Mouse (Mus musculus): ENCODE measurements at regions not wholly inside any gene's neighbourhood (a gene's known extent, or its start where the extent isn't known, plus 50 kb on each side); places are given as distances from the start of the nearest gene placed in this dataset.

GRCm38 (mm10) chr10:126337426-126337825 lies 371.5 kb downstream of the Lrig3 start:
- H3K9ac ChIP-seq (ENCODE audit: low read depth, low read length): no peak overlapping the region
- H3K4me1 ChIP-seq (ENCODE audit: control insufficient read depth, insufficient read depth, low read length): no peaks in the 10 kb centered on the region
- ATAC-seq (ENCODE audit: low FRiP score, low TSS enrichment): no peak
- H3K4me2 ChIP-seq (replicated peaks; ENCODE audit: low read depth, low read length): no peak overlapping the region
- no peak overlapping the region for H3K4me3 ChIP-seq (ENCODE audit: low read length)
- H3K27me3 ChIP-seq (ENCODE audit: control insufficient read depth, insufficient read depth, low read length): no peaks in the 10 kb centered on the region
- no peaks in the 10 kb centered on the region for H3K36me3 ChIP-seq (ENCODE audit: control insufficient read depth, insufficient read depth, low read length)
- H3K27ac ChIP-seq (ENCODE audit: low read depth, low read length): no peak overlapping the region
- 77% methylated on average over 4 of the region's 4 CpGs for WGBS
- peaks cover 10% of the 10 kb centered on the region for H3K9me3 ChIP-seq (ENCODE audit: control insufficient read depth, low read length)

- no peak overlapping the region for H3K4me3 ChIP-seq (ENCODE audit: low read length)
- H3K9me3 ChIP-seq (ENCODE audit: control insufficient read depth, low read length): no peaks in the 10 kb centered on the region
- no peak overlapping the region for H3K9ac ChIP-seq (ENCODE audit: low read depth, low read length)
- 95% methylated on average over 5 of the region's 5 CpGs for WGBS
- H3K27ac ChIP-seq (ENCODE audit: low read depth, low read length): no peak overlapping the region
- ATAC-seq (ENCODE audit: low FRiP score, low TSS enrichment): no peak
- H3K27me3 ChIP-seq (ENCODE audit: control insufficient read depth, insufficient read depth, low read length): no peaks in the 10 kb centered on the region
- H3K36me3 ChIP-seq (ENCODE audit: control insufficient read depth, insufficient read depth, low read length): no peaks in the 10 kb centered on the region
- no peak overlapping the region for H3K4me2 ChIP-seq (replicated peaks; ENCODE audit: low read depth, low read length)
- H3K4me1 ChIP-seq (ENCODE audit: control insufficient read depth, insufficient read depth, low read length): no peaks in the 10 kb centered on the region
These were observed 367.8 kb downstream of the Lrig3 start for GRCm38 (mm10) chr10:126333786-126334185.

GRCm38 (mm10) chr10:126330305-126330969 lies 364.5 kb downstream of the Lrig3 start:
- Histone ChIP-seq H3K9ac (ENCODE audit: low read depth, low read length) (no peak overlapping the region), H3K9me3 (ENCODE audit: control insufficient read depth, low read length) (no peaks in the 10 kb centered on the region), H3K4me2 (replicated peaks; ENCODE audit: low read depth, low read length) (peak overlapping the region; percentile 23; the same call in 1 of the 2 replicates), H3K27ac (ENCODE audit: low read depth, low read length) (no peak overlapping the region), H3K4me3 (ENCODE audit: low read length) (no peak overlapping the region), H3K36me3 (ENCODE audit: control insufficient read depth, insufficient read depth, low read length) (no peaks in the 10 kb centered on the region), H3K4me1 (ENCODE audit: control insufficient read depth, insufficient read depth, low read length) (no peaks in the 10 kb centered on the region), H3K27me3 (ENCODE audit: control insufficient read depth, insufficient read depth, low read length) (no peaks in the 10 kb centered on the region)
- ATAC-seq (ENCODE audit: low FRiP score, low TSS enrichment): peak; percentile 97
- 5% methylated on average over 17 of the region's 17 CpGs for WGBS

GRCm38 (mm10) chr10:126320831-126321230 lies 354.9 kb downstream of the Lrig3 start:
- H3K36me3 ChIP-seq (ENCODE audit: control insufficient read depth, insufficient read depth, low read length): no peaks in the 10 kb centered on the region
- 80% methylated on average over 9 of the region's 9 CpGs for WGBS
- H3K4me2 ChIP-seq (replicated peaks; ENCODE audit: low read depth, low read length): no peak overlapping the region
- H3K9me3 ChIP-seq (ENCODE audit: control insufficient read depth, low read length): no peaks in the 10 kb centered on the region
- H3K27ac ChIP-seq (ENCODE audit: low read depth, low read length): no peak overlapping the region
- H3K27me3 ChIP-seq (ENCODE audit: control insufficient read depth, insufficient read depth, low read length): no peaks in the 10 kb centered on the region
- H3K9ac ChIP-seq (ENCODE audit: low read depth, low read length): no peak overlapping the region
- no peak for ATAC-seq (ENCODE audit: low FRiP score, low TSS enrichment)
- H3K4me1 ChIP-seq (ENCODE audit: control insufficient read depth, insufficient read depth, low read length): no peaks in the 10 kb centered on the region
- H3K4me3 ChIP-seq (ENCODE audit: low read length): no peak overlapping the region

- Histone ChIP-seq H3K27ac (ENCODE audit: low read depth, low read length) (no peak overlapping the region), H3K9ac (ENCODE audit: low read depth, low read length) (no peak overlapping the region), H3K4me1 (ENCODE audit: control insufficient read depth, insufficient read depth, low read length) (no peaks in the 10 kb centered on the region), H3K4me3 (ENCODE audit: low read length) (no peak overlapping the region), H3K9me3 (ENCODE audit: control insufficient read depth, low read length) (no peaks in the 10 kb centered on the region), H3K4me2 (replicated peaks; ENCODE audit: low read depth, low read length) (no peak overlapping the region), H3K36me3 (ENCODE audit: control insufficient read depth, insufficient read depth, low read length) (no peaks in the 10 kb centered on the region), H3K27me3 (ENCODE audit: control insufficient read depth, insufficient read depth, low read length) (no peaks in the 10 kb centered on the region)
- ATAC-seq (ENCODE audit: low FRiP score, low TSS enrichment): no peak
- WGBS: 63% methylated on average over 10 of the region's 10 CpGs
These were observed 353.8 kb downstream of the Lrig3 start for GRCm38 (mm10) chr10:126319795-126320194.

- WGBS: 95% methylated on average over 1 of the region's 1 CpGs
These were observed 334.0 kb downstream of the Lrig3 start for GRCm38 (mm10) chr10:126299962-126300361.

GRCm38 (mm10) chr10:126298211-126298610 lies 332.2 kb downstream of the Lrig3 start:
- Histone ChIP-seq H3K27me3 (ENCODE audit: control insufficient read depth, insufficient read depth, low read length) (no peaks in the 10 kb centered on the region), H3K9ac (ENCODE audit: low read depth, low read length) (no peak overlapping the region), H3K4me2 (replicated peaks; ENCODE audit: low read depth, low read length) (no peak overlapping the region), H3K4me1 (ENCODE audit: control insufficient read depth, insufficient read depth, low read length) (no peaks in the 10 kb centered on the region), H3K9me3 (ENCODE audit: control insufficient read depth, low read length) (no peaks in the 10 kb centered on the region), H3K36me3 (ENCODE audit: control insufficient read depth, insufficient read depth, low read length) (no peaks in the 10 kb centered on the region), H3K27ac (ENCODE audit: low read depth, low read length) (no peak overlapping the region), H3K4me3 (ENCODE audit: low read length) (no peak overlapping the region)
- no peak for ATAC-seq (ENCODE audit: low FRiP score, low TSS enrichment)
- WGBS: 67% methylated on average over 6 of the region's 6 CpGs

More at GRCm38 (mm10) chr10:126299962-126300361, 334.0 kb downstream of the Lrig3 start:
- Histone ChIP-seq H3K4me2 (replicated peaks; ENCODE audit: low read depth, low read length) (no peak overlapping the region), H3K9ac (ENCODE audit: low read depth, low read length) (no peak overlapping the region), H3K4me1 (ENCODE audit: control insufficient read depth, insufficient read depth, low read length) (no peaks in the 10 kb centered on the region), H3K27me3 (ENCODE audit: control insufficient read depth, insufficient read depth, low read length) (no peaks in the 10 kb centered on the region), H3K36me3 (ENCODE audit: control insufficient read depth, insufficient read depth, low read length) (no peaks in the 10 kb centered on the region), H3K27ac (ENCODE audit: low read depth, low read length) (no peak overlapping the region), H3K9me3 (ENCODE audit: control insufficient read depth, low read length) (no peaks in the 10 kb centered on the region), H3K4me3 (ENCODE audit: low read length) (no peak overlapping the region)
- no peak for ATAC-seq (ENCODE audit: low FRiP score, low TSS enrichment)

GRCm38 (mm10) chr10:126295853-126296252 lies 329.9 kb downstream of the Lrig3 start:
- no peak overlapping the region for H3K4me3 ChIP-seq (ENCODE audit: low read length)
- H3K9me3 ChIP-seq (ENCODE audit: control insufficient read depth, low read length): no peaks in the 10 kb centered on the region
- ATAC-seq (ENCODE audit: low FRiP score, low TSS enrichment): no peak
- H3K4me1 ChIP-seq (ENCODE audit: control insufficient read depth, insufficient read depth, low read length): no peaks in the 10 kb centered on the region
- H3K36me3 ChIP-seq (ENCODE audit: control insufficient read depth, insufficient read depth, low read length): no peaks in the 10 kb centered on the region
- 88% methylated on average over 7 of the region's 7 CpGs for WGBS
- no peak overlapping the region for H3K27ac ChIP-seq (ENCODE audit: low read depth, low read length)
- no peak overlapping the region for H3K4me2 ChIP-seq (replicated peaks; ENCODE audit: low read depth, low read length)
- H3K27me3 ChIP-seq (ENCODE audit: control insufficient read depth, insufficient read depth, low read length): no peaks in the 10 kb centered on the region
- no peak overlapping the region for H3K9ac ChIP-seq (ENCODE audit: low read depth, low read length)

- no peaks in the 10 kb centered on the region for H3K27me3 ChIP-seq (ENCODE audit: control insufficient read depth, insufficient read depth, low read length)
- H3K9ac ChIP-seq (ENCODE audit: low read depth, low read length): no peak overlapping the region
- H3K27ac ChIP-seq (ENCODE audit: low read depth, low read length): no peak overlapping the region
- H3K4me1 ChIP-seq (ENCODE audit: control insufficient read depth, insufficient read depth, low read length): no peaks in the 10 kb centered on the region
- no peak overlapping the region for H3K4me2 ChIP-seq (replicated peaks; ENCODE audit: low read depth, low read length)
- H3K36me3 ChIP-seq (ENCODE audit: control insufficient read depth, insufficient read depth, low read length): no peaks in the 10 kb centered on the region
- H3K4me3 ChIP-seq (ENCODE audit: low read length): no peak overlapping the region
- ATAC-seq (ENCODE audit: low FRiP score, low TSS enrichment): no peak
- H3K9me3 ChIP-seq (ENCODE audit: control insufficient read depth, low read length): no peaks in the 10 kb centered on the region
These were observed 325.8 kb downstream of the Lrig3 start for GRCm38 (mm10) chr10:126291765-126292164.
